Mouse (Mus musculus): ENCODE results near the gene Wfdc2.

DNA sequence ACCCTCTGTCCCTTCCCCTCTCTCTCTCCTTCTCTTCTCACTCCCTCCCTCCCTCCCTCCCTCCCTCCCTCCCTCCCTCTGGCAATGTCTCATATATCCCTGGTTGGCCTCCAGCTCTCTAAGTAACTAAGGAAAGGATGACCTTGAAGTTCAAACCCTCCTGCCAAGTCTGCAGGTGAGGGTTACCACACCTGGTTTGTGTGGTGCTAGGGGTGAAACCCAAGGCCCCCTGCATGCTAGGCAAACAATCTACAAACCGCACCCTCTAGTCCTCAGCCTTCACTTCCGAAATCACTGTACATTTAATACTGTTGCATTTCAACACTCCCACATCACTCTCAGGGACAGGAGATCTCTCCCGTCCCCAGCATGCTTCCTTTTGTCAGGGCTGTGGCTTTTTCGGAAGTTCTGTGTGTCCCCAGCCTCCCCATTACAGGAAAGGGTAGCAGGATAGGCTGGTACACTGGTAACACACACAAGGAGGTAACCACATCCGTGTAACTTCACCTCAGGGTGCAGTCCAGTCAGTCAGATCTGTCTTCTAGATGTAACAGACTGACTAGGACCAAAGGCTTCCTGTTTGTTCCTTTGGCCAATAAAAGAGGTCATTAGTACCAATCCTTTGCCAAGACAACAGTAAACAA is 17.6 kb upstream of the Wfdc2 start:
- TF ChIP-seq CTCF (IDR thresholded peaks at IDR 0.05; ENCODE audit: borderline replicate concordance, insufficient read depth, low read length) (no peak), POLR2A (IDR thresholded peaks at IDR 0.05; ENCODE audit: low read depth, low read length) (no peak)
